Mouse (Mus musculus) Muller cell, postnatal 12 days (primary cell): ENCODE data around the gene Rbp7.
A peak's percentile ranks its signal among the peaks of the same experiment; 100 is the strongest.
"Not testable (repeated sequence)": the region's sequence is repeated elsewhere in the genome, so short reads cannot be mapped to it uniquely, and the experiment has no call there.

ENCODE experiments used
- DNase-seq: peaks from one replicate; pipeline ENCODE4 v3.0.0-alpha.2; 2015; ENCODE audit errors: inconsistent ontology term

Rbp7 gene

DNA sequence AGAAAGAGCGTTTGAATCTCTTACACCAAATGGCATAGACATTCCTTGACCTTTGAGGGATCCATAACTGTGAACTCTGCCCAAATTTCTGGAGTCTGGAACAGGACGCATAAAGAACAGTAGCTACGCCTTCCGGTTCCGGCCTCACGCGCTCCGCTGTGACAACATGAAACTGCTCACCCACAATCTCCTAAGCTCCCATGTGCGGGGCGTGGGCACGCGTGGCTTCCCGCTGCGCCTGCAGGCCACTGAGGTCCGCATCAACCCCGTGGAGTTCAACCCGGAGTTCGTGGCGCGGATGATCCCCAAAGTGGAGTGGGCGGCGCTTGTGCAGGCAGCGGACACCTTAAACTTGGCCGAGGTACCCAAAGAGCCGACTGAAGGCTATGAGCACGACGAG is 2.4 kb upstream of the Rbp7 start:
- not testable (repeated sequence) for DNase-seq

DNA sequence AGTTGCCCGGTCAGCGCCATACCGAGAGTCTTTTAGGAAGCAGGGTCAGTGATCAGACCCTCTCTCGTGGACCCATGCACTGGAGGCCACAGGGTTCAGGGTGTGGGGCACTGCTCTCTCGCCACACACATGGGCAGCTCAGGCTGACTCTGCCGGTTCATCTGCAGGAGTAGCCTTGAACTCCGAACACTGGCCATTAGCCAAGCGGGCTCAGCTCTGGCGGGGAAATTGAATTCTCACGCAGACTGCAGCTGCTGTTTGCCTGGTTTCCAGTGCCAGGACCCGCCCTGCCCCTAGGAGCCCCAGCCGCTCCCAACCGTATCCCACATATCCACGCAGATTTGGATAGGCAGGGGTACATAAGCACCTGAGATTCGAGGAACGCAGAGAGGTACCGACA is 515 bp downstream of the Rbp7 start:
- DNase-seq = no peak

DNA sequence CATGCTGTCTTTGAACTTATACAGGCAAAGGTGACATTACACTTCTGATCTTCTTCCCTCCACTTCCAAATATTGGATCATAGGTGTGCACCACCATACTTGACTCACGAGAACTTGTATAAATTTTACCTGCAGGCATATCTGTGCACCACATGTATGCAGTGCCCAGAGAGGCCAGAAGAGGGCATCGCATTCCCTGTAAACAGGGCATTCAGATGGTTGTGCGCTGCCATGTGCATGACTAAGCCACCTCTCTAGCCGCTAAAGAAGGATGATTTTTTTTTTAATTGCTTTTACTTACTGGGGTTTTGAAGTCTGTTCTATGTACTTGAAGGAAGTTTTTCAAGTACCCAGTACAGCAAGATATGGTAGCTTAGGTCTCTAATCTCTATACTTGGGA is 1.1 kb downstream of the Rbp7 start:
- no peak for DNase-seq

DNA sequence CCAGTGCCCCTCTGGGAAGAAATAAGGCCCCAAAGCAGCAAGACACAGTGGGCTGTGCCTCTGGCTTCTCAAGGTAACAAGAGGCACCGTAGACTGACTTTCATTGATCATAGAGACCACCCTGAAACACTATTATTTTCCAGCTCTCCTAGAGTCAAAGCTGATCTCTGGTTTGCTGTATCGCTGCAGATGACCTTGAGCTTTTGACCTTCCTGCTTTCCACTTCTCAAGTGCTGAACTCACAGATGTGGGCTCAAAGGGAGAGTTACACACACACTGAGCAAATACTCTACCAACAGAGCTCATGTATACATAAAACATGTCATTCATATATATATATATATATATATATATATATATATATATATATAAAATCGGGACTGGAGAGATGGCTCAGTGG is 4.1 kb downstream of the Rbp7 start:
- DNase-seq = no peak

DNA sequence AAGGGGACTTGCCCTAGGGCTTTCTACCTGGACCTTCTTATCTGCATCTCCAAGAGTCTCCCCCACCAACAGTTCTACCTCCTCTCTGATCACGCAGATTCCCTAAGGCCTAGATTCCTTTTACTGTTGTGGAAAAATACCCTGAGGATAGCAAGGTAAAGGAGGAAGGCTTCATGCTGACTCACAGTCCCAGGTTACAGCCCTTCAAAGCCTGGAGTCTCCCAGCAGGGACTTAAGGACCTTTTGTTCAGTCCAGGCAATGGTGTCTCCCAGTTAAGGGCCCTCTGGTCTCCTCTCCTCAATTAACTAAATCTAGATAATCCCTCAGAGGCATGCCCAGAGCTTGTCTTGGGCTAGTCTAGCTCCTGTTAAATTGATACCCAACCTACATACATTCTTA is 8.5 kb downstream of the Rbp7 start:
- no peak for DNase-seq

DNA sequence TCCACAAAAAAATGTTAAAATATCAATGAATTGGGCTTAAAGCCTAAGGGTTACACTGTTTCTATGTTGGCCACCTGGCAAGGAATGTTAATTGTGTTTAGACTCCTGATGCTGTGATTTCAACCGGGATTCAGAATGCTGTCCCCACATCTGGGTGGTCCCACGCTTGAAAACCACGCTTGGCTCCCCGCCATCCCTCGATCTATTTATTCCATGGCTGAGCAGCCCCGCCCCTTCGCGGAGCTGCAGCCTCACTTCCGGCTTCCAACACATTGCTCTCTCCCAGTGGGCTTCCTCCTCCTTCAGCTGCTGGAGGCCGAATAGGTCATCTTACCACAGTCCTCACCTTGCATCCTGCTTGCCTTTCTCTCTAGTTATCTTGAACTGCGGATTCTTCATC is 8.9 kb downstream of the Rbp7 start:
- DNase-seq = no peak

DNA sequence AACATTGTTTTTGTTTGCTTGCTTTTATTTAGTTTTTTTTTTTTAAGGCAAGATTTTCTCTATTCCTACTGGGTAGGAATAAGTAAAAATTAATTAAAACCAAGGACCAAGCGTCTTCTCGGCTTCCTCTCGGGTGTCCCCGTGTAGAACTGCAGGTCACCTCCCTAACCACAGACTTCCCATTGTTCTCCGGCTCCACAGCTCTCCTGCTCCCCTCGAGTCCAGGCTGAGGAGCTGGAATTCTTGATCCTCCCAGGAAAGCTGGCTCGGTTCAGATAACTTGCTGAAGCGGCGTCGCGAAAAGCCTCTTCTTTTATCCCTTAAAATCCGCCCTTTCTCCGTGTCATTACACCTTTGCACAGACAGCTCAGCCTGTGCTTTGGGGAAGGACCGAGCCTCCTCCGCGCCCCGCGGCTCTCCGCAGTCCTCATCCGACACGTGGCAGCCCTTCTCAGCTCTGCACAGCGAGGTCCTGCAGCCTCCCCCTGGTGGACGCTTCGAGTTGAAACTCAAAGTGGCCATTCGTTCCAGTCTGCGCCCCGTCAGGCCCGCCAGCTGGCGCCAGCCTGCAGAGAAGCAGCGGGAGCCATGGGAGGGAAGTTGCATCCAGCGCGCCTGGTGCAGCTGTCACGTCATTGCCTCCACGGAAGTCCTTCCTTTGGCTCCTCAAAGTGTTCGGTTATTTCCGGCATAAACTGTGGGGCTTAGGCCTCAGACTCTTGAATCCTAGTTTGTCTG is 9.6 kb downstream of the Rbp7 start:
- DNase-seq = peak; percentile 96

DNA sequence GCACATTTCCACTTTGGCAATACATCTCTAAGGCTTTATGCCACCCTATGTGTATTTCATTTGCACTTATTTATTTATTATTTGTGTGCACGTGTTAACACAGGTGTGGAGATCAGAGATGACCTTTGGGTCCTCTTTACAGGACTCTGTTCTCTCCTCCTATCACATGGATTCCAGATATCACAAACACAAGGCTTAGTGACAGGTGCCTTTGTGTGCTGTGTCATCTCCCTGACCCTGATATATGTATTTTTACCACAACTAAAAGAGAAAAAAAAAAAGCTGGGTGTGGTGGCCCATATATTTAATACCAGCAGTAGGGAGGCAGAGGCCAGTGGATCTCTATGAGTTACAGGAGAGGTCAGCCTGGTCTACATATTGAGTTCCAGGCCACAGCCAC is 10.3 kb downstream of the Rbp7 start:
- DNase-seq = no peak

DNA sequence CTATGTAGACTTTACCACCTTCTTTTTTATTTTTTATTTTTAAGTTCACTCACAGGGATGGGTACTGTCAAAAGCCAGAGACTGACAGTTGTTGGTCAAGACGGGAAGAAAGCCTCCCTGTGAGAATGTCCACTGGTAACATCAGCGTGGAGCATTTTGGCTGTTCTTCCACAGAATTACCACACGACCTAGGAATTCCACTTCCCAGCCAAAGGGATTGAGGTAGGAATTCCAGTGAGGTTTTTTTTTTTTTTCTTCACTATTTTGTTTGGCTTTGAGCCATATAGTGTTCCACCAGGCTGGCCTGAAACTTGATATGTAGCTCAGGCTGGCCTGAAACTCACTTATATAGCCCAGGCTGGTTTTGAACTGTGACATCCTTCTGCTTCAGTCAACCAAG is 12.3 kb downstream of the Rbp7 start:
- DNase-seq = peak; percentile 86

DNA sequence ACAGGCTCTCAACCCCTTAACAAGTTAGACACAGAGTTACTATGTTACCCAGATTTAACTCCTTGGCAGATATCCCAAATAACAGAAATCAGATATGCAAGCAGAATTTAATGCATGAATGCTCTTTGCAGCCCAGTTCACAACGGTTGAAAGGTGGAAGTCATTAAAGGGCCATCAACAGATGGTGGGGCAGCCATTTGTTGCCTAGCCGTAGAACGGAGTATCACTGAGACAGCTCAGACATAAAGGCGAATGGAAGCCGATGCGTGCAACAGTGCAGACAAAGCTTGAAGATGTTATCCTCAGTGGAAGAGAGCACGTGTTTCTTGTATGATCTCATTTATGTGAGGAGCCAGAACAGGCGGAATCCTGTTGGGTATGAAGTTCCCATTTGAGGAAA is 14.2 kb downstream of the Rbp7 start:
- DNase-seq = peak; percentile 64

DNA sequence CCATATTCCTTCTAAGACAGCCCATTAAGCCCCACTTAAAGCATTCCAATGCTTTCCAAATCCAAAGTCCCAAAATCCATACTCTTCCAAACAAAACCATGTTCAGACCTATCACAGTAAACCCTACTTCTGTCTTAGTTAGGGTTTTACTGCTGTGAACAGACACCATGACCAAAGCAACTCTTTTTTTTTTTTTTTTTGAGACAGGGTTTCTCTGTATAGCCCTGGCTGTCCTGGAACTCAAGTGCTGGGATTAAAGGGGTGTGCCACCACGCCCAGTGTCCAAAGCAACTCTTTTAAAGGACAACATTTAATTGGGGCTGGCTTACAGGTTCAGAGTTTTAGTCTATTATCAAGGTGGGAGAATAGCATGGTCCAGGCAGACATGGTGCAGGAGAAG is 22.9 kb downstream of the Rbp7 start:
- DNase-seq = not testable (repeated sequence)

DNA sequence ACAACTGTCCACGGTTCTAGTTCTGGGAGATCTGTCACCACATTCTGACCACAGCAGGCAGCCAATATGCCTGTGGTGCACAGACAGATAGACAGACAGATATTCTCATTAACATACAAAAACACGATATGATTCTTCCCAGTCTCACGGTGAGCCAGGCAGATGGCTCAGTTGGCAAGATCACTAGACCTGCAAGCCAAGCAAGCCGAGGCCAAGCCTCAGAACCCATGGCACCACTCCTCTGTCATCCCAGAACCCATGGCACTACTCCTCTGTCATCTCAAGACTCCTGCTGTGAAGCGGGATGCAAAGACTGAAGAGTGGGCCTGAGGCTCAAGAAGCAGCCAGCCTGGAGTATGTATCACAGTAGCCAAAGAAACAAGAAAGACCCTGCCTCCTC is 25.2 kb downstream of the Rbp7 start:
- DNase-seq = no peak

DNA sequence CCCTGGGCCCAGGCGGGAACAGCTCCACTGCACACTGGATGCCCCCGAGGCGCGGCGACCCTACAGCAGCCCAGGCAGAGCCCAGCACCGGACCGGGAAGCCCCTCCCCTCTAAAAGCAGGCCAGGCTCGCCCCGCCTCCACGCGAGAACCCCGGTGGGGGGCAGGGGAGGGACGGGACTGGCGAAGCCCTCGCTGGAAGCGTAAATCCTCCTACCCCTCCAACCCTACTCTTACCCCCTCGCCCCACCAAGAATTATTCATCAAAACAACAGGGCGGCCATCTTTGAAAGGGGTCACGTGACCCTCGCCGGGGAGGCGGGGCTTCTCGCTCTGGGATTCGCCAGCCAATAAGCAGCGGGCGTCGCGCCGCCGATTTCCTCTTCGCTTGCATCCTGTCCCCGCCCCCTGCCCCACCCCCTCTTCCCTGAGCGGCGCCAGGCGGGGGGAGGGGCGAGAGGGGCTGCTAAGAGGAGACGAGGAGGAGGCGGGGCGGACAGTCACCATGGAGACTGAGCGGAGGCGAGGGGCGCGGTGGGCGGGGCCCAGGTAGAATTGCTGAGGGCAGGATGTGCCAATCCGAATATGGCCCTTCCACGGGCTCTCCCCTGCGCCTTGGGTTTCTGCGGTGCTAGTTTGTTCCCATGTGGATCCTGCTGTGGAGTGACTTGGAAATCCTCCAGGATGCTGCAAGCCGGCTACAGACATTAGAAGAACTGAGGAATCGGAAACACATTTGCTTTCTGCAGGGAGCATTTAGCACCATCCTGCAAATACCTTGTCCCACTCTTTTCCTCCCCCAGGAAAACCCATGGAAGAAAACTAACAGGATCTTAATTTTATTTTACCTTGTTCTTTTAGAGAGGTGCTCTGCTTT is 28.2 kb downstream of the Rbp7 start, which contains the start of gene Ube4b:
Gene Ube4b, minus strand, starts transcription at position 425 of the 875 bp plus-strand sequence.
- DNase-seq = peak; percentile 99

DNA sequence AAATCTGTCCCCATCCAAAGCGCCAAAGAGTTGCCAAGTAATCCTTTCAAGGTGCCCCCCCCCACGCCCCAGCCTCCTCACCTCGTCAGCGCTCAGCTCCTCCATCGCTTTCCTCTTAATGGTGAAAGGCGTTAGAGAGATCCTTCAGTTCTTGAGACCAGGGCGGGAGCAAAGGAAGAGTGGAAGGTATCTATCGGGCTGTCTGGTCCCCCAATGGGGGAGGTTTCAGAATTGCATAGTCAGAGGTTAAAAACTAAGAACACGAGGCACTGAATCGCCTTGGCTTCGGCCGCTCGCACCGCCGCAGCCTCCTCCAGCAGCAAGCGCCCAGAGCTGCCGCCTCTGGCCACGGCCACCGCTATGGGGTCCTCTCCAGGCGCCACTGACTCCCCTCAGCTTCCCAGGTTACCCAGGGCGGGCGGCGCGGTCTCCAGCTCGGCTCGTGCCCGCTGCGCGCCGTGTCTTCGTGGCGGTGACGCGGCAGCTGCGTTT is 28.9 kb downstream of the Rbp7 start:
- DNase-seq = peak; percentile 63

DNA sequence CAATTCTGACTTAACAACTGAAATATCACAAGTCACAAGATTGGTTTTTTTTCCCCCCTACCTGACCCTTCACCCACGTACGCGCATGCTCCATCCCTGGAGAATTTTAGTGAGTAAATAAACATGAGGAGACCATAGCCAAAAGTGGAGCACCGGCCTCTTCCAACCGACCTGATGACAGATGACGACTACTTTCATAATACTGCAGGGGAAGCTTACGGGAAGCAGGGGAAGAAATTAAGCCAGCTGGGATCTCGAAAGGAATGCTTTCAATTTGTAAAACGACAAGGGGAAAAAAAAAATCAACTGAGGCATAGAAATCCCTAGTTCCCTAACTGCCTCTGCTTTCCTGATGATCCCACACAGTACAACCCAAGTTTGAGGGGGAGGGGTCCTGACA is 30.0 kb downstream of the Rbp7 start:
- DNase-seq = peak; percentile 56

DNA sequence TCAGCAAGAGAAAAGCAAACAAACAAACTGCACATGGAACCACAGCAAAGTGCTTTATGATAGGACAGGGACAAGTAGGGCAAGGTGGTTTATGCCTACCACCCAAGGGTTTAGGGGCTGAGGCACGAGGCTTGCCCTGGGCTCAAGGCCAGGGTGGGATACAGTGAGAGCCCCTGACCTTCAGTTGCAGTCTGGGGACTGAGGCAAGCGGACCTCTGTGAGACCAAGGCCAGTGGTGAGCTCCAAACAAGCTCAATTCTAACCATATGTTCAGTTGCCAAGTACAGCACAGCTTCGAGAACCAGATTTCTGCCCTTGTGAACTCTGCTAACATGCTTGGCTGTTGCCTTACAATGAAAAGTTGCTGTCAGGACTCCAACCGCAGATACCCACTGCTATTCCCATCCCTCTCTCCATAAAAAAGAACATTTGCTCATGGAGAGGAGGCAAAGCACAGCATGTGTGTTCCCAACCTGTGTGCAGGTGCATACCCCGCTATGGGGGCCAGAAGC is 36.9 kb downstream of the Rbp7 start:
- DNase-seq = no peak

DNA sequence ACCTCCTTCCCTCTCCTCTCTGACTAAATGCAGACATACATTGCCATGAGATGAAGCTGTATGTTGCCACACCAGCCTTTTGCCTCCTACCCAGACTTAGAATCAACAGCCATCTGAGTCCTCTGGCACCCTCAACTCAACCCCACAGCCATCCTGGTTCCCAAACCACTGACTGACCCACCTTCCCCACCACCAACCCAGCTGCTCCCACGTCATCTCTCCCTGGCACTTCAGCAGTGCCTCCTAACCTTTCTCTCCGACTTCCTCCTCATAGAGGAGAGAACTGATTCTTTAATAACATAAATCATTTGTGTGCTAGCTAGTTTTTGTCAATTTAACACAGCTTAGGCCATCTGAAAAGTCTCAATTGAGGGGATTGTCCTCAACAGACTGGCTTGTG is 37.8 kb downstream of the Rbp7 start:
- no peak for DNase-seq

DNA sequence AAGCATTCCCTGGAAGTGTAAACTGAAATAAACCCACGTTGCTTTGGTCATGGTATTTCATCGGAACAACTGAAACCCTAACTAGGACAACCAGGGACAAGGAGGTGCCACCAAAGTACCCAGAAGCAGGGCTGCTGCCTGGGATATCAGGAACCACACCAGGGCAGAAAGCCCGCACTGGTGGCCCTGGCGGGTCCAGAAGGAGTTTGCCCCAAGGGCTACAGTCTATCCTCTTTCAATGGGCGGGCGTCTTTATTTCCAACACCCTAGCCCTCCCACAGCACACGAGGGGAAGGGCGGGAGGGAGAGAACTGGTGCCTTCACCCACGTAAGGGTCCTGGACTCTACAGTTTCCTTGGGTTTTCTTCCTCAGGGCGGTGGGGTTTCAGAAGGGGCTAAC is 38.4 kb downstream of the Rbp7 start:
- DNase-seq = no peak

DNA sequence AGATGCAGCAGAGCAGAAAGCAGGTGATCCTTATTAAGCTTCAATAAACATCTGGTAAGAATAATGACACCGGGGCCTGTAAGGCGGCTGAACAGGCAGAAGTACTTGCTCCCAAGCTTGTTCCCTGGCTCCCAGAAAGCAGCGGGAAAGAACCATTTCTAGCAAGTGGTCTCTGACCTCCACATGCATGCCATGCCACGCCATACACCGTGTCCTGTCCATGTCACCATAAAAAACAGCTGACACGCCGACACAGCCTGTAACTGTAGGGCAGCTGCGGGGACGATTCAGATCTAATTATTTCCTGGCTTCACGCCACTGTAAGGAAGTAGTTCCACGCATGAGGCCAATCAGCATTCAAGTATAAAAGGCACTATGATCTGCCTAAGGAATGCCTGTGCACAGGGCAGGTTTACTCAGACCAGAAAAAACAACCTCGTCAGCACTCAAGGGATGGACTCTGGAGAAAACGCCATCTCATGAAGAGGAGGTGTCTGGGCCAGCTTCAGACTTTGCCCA is 39.1 kb downstream of the Rbp7 start:
- DNase-seq = no peak

DNA sequence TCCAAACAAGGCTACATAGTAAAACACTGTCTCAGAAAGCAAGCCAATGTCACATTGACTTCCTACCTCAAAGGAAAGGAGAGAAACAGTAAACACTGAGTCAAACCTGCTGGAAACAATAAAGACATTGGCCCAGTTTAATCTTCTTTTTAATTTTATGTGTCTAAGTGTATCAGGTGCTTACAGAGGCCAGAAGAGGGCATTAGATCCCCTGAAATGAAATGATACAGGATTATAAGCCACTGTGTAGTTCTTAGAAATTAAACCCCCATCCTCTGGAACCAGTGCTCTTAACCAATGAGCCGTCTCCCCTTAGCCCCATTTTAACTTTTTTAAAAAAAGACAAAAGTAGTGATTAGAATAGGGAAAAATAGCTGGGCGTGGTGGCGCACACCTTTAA is 40.5 kb downstream of the Rbp7 start:
- no peak for DNase-seq

DNA sequence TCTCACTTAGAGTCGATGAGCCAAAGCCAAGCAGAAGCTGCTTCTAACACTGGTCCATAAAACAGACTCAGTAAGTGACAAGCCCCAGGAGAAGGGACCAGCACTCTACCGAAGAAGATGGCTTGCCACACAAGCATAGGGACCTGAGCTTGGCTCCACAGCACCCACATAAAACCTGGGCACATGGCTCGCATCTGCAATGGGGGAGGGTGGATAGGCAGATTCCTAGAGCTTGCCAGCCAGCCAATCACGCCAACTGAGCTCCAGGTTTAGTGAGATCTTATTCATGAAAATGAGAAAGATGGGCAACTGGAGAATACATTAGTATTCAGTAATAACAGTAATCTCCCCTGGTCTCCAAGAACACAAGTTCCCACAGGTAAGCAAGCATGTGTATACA is 45.0 kb downstream of the Rbp7 start:
- no peak for DNase-seq

DNA sequence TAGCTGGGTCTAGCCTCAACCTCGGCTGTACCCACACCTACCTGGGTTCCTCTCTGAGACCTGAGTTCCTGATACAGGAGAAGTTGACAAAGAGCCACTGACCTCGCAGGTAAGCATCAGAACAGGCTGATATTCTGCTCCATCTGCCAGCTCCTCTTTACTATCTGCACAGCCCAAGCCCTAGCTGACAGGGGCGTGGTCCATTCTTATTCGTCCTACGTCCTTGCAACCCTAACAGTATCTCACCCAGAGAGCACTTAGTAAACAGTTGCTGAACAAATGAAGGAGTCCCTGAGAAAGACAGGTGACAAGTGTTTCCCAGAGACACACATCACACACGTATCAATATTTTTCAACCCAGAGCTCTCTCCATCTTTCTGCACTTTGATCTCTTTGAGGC is 46.4 kb downstream of the Rbp7 start:
- no peak for DNase-seq

DNA sequence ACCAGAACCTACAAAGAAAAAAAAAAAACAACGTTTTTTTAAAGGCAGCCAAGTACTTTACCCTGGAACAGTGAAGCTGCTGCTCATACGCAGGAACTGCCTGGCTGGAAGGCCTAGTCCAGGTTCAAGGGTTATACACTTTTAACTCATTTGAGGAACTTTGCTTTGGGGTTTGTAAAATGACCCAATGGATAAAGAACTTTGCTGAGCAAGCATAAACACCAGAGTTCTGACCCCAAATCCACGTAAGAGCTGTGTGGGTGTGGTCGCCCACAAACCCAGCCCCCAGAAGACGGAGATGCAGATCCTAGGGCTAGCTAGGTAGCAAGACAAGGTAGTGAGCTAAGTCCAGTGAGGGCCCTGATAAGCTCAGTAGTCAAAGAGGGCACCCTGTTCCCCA is 47.3 kb downstream of the Rbp7 start:
- DNase-seq = no peak
